Mouse (Mus musculus): ENCODE data around the gene Krt13.
A peak's percentile ranks its signal among the peaks of the same experiment; 100 is the strongest.

Krt13 gene

DNA sequence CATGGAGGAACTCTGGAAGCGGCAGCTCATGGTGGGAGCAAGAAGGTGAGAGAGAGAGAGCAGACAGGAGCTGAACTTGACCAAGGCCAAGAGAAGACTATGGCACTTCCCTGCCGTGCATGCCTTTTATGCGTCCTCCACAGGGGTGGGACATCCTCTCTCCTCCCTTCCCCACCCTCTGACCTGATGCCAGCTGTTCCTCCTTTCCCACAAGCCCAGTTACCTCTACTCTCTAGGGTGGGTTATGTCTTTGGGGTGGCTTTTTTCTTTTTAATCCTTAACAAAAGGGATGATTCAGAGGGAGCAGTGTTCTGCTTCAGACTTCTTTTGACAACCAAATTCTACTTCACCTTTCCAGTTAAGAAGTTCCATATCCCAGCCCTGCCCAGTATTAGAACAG lies at the start of gene Krt13:
Gene Krt13 (minus strand): TSS at position 101 of the 400 bp plus-strand sequence.
- no peak for DNase-seq (ENCODE audit: low spot score)

DNA sequence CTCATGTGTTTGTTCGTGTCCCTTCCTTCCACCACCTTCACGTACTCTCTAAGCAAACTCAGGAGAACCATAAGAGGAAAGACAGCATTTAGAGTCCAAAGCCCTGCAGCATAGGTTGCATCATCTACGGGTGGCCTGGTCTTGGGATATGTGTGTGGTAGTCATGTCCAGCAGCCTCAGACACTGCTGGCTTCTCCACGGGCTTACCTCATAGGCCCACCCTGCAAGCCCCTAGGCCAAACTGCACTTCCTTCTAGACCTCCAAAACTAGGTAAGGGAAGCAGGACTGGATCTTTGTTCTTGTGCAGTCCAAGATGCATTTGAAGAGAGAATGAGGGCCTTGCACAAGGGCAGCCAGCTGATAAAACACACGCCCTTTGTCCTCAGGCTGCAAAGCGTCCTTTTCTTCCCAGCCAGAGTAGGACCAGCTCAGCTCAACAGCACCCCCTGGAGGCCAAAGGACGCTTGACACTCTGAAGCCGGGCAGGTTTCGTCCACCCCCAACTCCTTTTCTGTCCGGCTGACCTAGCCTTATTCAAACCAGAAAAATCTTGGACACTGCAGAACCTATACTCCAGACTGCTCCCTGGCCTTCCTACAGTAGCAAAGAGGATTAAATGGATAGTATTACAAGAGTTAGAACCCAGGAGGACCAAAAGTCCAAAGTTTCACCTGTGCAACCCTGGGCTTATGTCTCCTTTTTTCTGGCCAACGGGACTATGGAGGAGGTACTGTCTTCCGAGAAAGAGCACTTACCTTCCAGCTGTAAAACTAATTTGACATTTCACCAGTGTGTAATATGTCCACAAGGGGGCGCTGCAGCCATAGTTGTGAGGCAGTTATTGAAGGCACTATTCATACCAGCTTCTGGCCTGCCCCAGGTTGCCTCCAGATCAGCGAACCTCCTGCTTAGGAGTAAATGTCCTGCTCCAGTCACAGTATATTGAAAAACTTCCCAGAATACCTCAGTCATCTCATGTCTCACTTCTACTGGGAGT lies 47.7 kb upstream of the Krt13 start:
- peak; percentile 37 for DNase-seq (ENCODE audit: low spot score)

DNA sequence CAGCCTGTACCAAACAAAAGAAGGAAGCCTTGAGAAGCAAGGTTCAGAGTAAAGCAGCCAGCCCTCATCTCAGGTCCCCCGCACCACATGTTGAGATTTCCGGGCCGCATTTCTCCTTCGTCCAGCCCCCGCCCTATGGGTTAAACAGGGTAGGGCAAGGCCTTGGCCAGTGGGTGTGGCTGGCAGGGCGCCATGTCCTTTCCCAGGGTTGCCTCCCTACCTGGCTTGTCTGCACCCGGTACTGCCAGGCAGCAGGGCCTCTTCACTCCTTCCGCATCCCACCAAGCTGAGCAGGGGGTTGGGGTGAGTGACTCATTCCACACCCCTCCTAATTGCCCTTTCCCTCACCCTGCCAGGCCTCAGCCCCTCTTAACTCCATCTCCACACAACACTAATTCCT lies 46.7 kb upstream of the Krt13 start:
- DNase-seq (ENCODE audit: low spot score), result no peak

DNA sequence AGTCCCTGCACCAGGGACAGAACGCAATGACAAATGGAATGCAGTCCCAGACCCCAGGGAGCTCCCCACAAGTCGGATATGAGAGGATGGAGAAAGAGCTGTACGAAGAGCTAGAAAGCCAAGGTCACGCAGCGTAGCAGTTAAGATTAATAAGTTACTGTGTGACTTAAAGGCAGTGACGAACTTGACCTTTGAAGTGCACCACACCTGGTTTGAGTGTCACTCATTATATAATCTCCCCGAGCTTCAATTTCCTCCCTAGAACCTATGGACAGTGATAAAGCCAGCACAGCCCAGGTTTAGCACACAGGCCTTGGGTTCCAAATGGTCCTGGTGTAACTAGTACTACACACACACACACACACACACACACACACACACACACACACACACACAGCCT lies 43.0 kb upstream of the Krt13 start:
- no peak for DNase-seq (ENCODE audit: low spot score)

DNA sequence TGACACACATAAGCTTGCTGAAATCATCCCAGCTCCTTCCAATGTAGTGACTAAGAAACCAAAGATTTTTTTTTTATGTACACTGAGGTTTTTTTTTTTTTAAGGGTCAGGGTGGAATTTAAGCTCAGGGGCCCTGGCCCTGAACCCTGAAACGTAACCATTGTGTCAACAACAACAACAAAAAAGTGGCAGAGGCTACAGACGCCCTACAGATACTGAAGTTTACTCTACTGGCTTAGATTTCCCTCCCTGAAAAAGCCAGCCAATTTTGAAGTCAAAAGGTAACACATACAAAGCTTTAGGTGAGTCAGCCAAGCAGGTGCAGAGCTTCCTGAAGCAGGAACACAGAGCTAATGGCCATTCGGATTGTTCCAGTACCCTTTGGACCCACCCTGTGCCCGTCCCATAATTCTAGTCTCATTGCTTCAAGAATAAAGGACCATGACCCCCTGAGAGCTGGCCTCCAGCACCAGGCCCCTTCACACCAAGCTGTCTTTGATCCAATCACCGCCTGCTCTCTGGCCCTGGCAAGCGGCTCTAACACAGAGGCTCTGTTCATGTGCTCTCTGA lies 36.6 kb upstream of the Krt13 start:
- no peak for DNase-seq (ENCODE audit: low spot score)

DNA sequence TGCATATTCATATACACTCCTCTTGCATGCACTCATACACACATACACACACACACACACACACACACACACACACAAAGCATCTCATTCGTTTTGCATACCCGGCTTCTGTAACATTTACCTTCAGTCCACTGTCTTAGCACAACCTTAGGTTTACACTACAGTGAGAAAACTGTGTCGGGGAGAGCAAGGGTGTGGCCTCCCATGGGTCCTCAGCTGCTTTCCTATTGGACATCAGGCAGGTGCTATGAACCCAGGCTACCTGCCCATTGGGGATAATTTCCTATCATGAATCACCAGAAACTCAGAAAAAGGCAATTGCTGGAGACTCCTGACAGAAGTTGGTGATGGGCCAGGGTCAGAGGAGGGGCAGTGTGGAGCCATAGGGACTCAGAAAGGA lies 36.0 kb upstream of the Krt13 start:
- no peak for DNase-seq (ENCODE audit: low spot score)

DNA sequence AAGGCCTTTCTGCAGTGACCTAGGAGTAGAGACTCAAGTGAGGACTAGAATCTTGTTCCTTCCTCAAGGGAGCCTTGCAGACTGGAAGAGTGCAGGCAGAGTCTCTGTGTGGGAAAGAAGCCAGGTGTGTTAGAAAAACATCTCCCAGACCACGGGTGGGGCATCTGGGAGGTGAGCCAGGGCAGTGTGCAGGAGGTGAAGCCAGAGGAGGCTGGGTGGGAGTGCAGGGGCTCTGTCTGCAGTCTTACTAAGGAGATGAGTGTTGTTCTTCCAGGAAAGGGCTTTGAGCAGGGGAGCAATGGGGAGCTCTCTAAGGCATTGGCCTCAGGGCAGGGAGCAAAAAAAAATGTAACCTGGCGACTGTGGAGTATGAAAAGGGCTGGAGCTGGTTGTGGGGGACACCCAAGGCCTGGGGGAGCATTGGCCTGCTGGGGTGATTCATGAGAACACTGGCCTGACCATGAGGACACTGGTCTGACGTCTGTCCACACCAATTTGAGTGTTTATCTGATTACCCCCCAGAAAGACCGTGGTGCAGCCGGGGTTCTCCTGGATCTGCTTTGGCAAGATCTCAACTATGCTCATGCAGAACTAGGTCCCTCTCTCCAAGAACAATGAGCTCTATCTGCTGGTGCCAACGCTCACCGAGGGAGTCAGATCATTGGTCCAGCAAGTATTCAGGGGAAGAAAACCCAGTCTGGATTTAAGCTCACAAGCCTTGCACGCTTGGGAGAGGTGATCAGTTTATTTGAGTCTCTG lies 34.3 kb upstream of the Krt13 start:
- no peak for DNase-seq (ENCODE audit: low spot score)

DNA sequence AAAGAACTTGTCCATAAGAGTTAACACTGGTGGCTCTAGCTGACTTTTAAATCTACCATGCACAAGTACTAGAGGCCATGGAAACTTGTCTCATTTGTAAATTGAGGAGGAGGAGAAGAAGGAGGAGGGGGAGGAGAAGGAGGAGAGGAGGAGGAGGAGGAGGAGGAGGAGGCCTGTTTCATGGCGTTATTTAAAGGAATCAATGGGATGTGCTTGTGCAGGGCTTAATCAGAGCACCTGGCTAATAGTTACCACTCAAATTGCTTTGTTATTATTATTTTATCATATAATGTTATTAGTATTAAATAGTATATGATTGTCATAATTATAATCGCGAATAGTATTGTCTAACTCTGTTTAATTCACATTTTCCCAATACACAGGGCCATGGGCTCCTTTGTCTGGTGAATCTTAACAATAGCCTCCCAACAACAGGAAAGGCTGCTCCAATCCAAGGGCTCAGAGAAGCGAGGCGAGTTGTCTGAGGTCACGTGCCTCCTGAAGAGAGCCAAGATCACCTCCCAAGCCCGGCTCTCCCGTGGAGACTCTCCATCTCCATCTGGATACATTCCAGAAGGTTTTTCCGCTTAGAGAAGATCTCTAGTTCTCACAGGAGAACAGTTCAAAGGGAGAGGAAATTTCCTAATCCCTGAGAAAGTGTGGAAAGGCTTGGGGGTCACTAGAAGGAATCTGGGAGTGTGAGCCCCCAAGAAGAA lies 27.4 kb upstream of the Krt13 start, which contains the start of gene Krt19:
Gene Krt19 (minus strand): TSS at position 51 of the 716 bp plus-strand sequence.
- DNase-seq (ENCODE audit: low spot score), result no peak

DNA sequence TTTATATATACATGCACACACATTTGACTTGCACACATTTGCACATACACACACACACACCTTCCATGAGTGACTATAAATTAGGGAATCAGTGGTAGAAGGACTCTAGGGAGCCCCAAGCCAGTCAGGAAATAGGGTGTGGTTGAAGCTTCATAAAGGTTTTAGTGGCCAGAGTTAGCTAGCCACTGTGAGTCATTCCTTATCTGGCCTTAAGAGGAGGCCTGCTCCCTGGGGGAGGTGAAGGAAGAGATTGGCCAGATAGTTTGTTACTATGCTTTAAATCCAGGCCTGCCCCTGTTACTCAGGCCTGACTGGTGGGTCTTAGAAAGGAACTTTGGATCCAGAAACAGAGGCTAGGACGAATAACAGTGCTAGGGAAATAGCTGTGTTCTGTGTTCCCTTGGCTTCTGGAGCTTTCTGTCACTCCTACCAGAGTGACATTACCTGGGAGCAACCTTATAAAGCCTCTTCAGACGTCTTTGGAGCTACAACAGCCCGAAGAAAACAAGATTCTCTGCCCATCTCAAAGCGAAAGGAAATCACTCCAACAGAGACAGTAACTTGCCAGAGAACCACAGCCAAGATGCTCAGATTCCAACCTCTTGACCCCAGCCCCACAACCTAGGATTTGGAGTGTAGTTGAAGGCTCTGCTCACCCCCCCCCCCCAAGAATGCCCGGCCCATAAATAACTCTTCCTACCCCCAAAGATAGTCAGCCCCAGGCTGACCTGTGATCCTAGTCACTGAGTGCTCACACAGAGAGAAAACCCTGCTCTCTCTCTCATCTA lies 26.4 kb upstream of the Krt13 start:
- DNase-seq (ENCODE audit: low spot score), result no peak

DNA sequence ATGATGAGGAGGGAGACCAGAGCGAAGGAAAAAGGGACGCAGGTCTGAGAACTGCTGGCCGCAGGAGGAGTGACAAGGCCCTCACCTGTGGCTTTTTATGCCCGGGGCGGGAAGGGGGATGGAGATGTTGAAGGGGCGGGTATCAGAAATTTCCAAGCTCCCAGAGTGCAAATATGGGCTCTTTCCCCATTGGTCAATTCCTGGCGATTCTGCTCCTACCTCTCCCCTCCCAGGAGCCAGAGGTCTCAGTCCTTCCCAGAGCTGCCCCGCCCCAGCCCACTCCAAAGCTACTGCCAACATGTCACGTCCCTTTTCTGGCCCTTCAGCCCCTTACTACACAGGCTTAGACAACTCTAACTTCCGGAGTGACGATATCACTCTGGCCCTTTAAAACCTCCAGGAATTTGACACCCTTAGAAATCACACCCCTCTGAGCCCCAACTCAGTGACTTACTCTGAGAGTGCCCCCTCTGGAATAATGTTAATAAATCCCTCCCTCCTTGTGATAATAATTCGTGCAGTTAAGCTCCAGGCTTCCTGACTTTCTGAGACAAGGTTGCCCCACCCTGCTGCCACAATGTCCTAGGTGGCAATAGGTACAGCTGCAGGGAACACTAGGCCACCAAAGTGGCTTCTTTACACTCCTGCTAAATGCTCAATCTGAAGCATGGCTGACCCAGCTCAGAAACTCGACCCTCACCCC lies 24.6 kb upstream of the Krt13 start:
- no peak for DNase-seq (ENCODE audit: low spot score)

DNA sequence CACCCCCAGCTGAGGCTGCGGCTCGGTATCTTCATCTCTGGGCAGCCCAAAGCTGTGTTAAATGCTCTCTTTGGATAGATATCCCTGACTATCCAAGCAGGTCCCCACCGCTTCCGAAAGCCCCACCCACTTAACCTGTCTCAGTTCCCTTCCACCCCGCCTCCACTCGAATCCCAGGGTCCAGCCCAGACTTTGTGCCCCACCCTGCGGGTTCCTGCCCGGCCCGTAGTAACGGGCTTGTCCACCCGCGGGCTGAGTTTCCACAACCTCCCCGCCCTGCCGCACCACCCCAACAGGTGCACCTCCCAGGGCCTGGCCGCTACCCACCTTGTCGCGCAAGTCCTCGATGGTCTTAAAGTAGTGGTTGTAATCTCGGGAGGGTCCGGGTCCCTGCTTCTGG lies 23.7 kb upstream of the Krt13 start:
- no peak for DNase-seq (ENCODE audit: low spot score)

DNA sequence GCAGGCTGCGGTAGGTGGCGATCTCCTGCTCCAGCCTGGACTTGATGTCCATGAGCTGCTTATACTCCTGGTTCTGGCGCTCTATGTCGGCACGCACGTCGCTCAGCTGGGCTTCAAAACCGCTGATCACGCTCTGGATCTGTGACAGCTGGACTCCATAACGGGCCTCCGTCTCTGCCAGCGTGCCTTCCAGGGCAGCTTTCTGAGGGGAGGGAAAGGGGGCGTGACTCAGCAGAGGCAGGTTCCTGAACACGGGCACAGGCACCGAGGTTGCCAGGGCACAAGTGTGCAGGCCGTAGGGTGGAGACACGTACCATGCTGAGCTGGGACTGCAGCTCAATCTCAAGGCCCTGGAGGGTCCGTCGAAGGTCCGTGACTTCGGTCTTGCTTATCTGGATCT lies 19.6 kb upstream of the Krt13 start:
- DNase-seq (ENCODE audit: low spot score), result no peak

DNA sequence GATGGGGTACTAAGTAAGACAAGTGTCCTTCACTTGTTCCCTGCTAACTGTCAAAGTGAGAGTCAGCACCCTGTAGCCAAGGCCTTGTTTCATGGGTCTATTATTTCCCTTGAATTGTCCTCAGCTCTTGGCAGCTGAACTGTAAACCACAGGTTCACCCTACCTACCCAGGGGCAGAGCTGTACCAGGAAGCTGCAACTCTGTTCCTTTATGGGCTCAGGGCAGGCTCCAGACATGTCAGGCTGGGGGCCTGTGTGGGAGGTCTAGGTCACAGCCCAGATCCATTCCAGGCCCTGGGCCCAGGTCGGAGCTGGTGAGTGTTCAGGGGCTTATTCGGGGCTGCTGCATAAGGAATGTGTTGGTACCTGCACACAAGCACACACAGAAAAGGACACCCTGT lies 18.0 kb upstream of the Krt13 start:
- no peak for DNase-seq (ENCODE audit: low spot score)

DNA sequence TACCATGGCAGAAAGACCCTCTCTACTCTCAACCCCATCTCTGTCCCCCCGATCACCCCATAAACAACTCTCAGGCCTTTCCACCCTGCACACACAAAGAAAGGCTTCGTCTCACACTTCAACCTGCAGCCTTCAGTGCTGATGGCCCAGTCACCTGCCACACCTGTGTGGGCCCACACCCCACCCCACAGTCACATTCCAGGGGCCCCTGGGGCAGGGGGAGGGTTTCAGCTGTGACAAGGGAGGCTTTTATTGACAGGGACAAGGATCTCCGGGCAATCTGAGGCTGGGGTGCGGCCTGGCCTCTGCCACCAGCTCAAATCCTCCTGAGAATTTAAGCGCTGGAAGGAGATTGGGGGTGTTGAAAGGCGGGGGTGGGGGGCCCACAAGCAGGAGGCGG lies 17.4 kb upstream of the Krt13 start:
- no peak for DNase-seq (ENCODE audit: low spot score)

DNA sequence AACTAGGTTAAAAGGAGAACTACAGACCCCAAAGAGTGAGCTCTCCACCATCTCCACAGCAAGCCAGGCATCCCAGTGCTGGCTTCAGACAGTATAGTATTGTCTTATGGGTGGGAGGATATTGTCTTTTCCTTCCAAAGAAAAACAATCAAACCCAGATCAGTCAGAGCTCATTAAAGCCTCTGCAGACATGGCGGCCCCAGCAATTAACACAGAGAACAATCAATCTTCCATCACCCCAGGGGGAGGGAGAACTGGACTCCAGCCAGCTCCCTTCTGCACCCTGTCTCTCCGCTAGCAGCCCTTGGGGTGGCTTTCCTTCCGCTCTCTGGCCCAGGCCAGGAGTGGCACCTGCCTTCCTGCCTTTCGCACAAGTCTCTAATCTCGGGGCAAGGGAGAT lies 16.3 kb upstream of the Krt13 start:
- no peak for DNase-seq (ENCODE audit: low spot score)

DNA sequence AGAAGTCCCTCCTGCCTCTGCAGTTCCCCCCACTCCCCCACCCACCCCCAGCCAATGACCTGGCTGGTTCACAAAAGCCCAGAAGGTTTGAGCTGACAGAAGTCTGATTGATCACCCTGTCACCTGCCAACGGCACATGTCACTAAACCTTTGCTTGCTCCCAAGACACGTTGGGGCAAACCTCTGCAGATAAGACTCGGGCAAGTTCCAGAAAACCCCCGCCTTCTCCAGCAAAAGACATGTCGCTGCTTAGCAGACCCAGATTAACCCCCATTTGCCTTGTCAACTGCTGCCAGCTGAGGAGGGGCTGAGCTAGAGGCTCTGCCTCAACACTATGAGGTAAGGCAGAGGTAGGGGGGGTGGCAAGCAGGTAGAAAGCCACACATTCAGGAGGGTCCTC lies 15.2 kb upstream of the Krt13 start:
- DNase-seq (ENCODE audit: low spot score), result no peak

DNA sequence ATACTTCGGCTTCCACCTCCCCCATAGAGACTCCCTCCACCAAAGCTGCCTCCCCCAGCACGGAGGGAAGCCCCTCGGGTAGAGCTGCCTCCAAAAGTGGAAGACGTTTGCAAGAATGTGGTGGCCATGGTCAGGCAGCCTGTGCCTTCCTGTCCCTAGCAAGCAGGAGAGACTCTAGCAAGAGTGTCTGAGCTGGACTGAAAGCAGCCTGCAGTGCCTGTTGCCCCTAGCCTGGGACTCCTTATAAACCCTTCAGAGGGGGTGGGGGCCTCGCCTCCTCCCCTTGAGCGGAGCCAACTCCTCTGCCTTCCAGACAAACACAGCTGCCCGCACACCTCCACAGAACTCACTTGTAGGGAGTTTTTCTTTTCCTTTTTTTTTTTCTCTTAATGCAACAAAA lies 14.4 kb upstream of the Krt13 start, which contains the start of gene Krt15:
Gene Krt15 (minus strand): TSS at position 198 of the 400 bp plus-strand sequence.
- no peak for DNase-seq (ENCODE audit: low spot score)

DNA sequence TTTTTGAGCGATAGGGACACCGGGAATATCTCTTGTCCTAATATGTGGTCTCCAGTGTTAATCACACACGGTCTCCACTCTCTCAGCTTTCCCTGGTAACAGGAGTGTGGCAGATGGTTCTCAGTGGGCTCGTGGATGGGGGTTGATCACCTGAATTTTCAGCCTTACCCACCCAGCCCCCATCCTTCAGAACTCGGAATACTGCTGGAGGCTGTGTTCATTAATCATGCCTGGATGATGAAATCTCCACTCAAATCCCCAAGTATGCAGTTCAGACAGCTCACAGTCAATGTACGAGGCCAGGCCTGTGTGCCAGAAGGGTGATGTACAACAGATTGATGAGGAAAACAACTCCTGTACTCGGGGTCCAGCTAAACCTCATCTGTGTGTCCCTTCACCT lies 3.5 kb upstream of the Krt13 start:
- DNase-seq (ENCODE audit: low spot score), result no peak

DNA sequence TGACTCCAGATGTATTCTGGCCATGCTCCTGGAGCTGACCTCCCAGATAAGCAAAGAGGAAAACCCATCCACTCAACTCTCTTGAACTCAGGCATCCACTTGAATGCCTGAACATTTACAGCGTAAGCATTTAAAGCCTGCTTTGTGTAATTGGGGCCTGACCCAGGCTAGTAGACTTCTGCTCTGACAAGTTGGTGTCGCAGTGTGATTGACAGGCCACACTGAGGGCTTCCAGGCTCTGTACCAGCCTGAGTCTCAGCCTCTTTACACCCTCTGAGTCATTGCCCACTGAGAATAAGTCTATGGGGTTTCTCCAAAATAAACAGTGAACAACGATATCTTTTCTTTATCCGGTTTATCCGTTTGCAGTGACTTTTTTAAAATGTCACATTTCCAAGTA lies 1.0 kb downstream of the Krt13 start:
- no peak for DNase-seq (ENCODE audit: low spot score)

DNA sequence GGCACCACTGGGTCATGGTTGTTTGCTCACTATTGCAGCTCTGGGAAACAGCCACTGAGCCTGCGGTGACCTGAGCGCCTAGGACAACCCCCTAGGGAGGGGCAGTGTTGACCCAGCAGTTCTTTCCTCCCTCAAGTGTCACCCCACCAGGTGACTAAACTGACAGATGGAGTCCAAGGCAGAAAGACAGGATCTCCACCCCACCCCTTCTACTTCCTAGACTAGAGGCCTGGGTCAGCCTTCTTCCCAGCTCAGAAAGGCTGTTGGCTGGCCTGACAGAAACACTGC lies 7.7 kb downstream of the Krt13 start:
- DNase-seq (ENCODE audit: low spot score), result no peak

Measured in left cerebral cortex, adult 11 months (tissue).